Mouse (Mus musculus) forebrain, embryonic 11.5 days (tissue): ENCODE data around the gene Ntn5. TPM values are rescaled to one million over a fixed set of nuclear protein-coding genes. Genes with fewer than 3 reads are reported as not detected.
A peak's percentile ranks its signal among the peaks of the same experiment; 100 is the strongest.

Source experiments
- ATAC-seq: fragments of 200-750 bp; cut with Nextera tagmentation; replicated peaks from 2 replicates; pipeline ENCODE4 v1.8.0; 2017; ENCODE audit warnings: moderate TSS enrichment; ENCODE audit not compliant: low FRiP score
- DNase-seq: peaks from one replicate; pipeline ENCODE4 v3.0.0-alpha.2; 2017; ENCODE audit warnings: low spot score
- H3K27ac ChIP-seq: fragments of 300-500 bp; sonication (generic); 2 replicates; pipeline ENCODE4 v1.5.1; 2014; ENCODE audit warnings: low read depth, low read length
- H3K27me3 ChIP-seq: fragments of 300-500 bp; sonication (generic); 2 replicates; pipeline ENCODE4 v1.6.1; 2014; ENCODE audit warnings: mild to moderate bottlenecking, low read length, mixed read lengths; ENCODE audit not compliant: control insufficient read depth, insufficient read depth
- H3K36me3 ChIP-seq: fragments of 300-500 bp; sonication (generic); 2 replicates; pipeline ENCODE4 v1.6.1; 2014; ENCODE audit warnings: mild to moderate bottlenecking, low read length, moderate library complexity, mixed read lengths; ENCODE audit not compliant: control insufficient read depth, insufficient read depth
- H3K4me1 ChIP-seq: fragments of 300-500 bp; sonication (generic); replicated peaks from 2 replicates; pipeline ENCODE4 v1.6.1; 2014; ENCODE audit warnings: low read length, mixed read lengths; ENCODE audit not compliant: control insufficient read depth, insufficient read depth
- H3K4me2 ChIP-seq: fragments of 300-500 bp; sonication (generic); 2 replicates; pipeline ENCODE4 v1.6.1; 2014; ENCODE audit warnings: low read depth, mild to moderate bottlenecking, low read length, moderate library complexity, mixed read lengths; ENCODE audit not compliant: severe bottlenecking
- H3K4me3 ChIP-seq: fragments of 300-500 bp; sonication (generic); 2 replicates; pipeline ENCODE4 v1.5.1; 2014; ENCODE audit warnings: low read depth, low read length
- H3K9ac ChIP-seq: fragments of 300-500 bp; sonication (generic); 2 replicates; pipeline ENCODE4 v1.6.1; 2014; ENCODE audit warnings: low read length
- H3K9me3 ChIP-seq: fragments of 300-500 bp; sonication (generic); 2 replicates; pipeline ENCODE4 v1.6.1; 2016; ENCODE audit warnings: low read length, mixed read lengths; ENCODE audit not compliant: control insufficient read depth
- WGBS: fragments of 180-500 bp; shearing (Covaris S2); extraction: QIAGEN DNeasy Blood & Tissue Kit; methylation state at CpG from one replicate; pipeline ENCODE4 v1.1.7; 2014; 5-methylcytosine and 5-hydroxymethylcytosine counted together
- polyA plus RNA-seq: library from polyadenylated mRNA; unstranded; fragments of >200 nt; fragmentation: Nextera tagmentation; extraction: Ambion mirVana; gene quantifications from 2 replicates; pipeline ENCODE4 v1.2.1, GENCODE M21; 2014

Gene Ntn5
- polyA plus RNA-seq, 1 experiment from 2014 or later = 0.41 TPM

GRCm38 (mm10) chr7:45716460-45716857, 32.6 kb downstream of the Ntn5 start:
- H3K9me3 ChIP-seq = no peaks in the 10 kb centered on the region
- WGBS = 87% methylated on average over 3 of the region's 3 CpGs
- H3K4me3 ChIP-seq = peak overlapping the region; percentile 92; the same call in 1 of the 2 replicates
- H3K27me3 ChIP-seq = no peaks in the 10 kb centered on the region
- DNase-seq = no peak
- ATAC-seq = no peak
- H3K4me2 ChIP-seq = no peak overlapping the region; the same call in 1 of the 2 replicates
- H3K9ac ChIP-seq = no peak overlapping the region
- peaks cover 25% of the 10 kb centered on the region for H3K4me1 ChIP-seq
- peaks cover 21% of the 10 kb centered on the region for H3K36me3 ChIP-seq
- no peak overlapping the region for H3K27ac ChIP-seq

- ATAC-seq = peak; percentile 13
- DNase-seq = no peak
- H3K4me1 ChIP-seq = peaks cover 25% of the 10 kb centered on the region
- H3K9ac ChIP-seq = peak overlapping the region; percentile 89
- H3K27me3 ChIP-seq = no peaks in the 10 kb centered on the region
- peak overlapping the region; percentile 92 for H3K4me3 ChIP-seq
- H3K4me2 ChIP-seq = peak overlapping the region; percentile 62
- H3K36me3 ChIP-seq = peaks cover 19% of the 10 kb centered on the region
- no peaks in the 10 kb centered on the region for H3K9me3 ChIP-seq
- 0 out of 2 replicates have a peak overlapping the region, but pooled peaks have one; percentile 51 for H3K27ac ChIP-seq
- WGBS = 10% methylated on average over 31 of the region's 31 CpGs
Measured at GRCm38 (mm10) chr7:45716952-45717917, 33.4 kb downstream of the Ntn5 start.

GRCm38 (mm10) chr7:45717918-45718297, 34.1 kb downstream of the Ntn5 start, which contains the start of gene Sphk2:
Gene Sphk2, minus strand, starts transcription at chr7:45718002.
- Histone ChIP-seq H3K27me3 (no peaks in the 10 kb centered on the region), H3K4me1 (peaks cover 25% of the 10 kb centered on the region), H3K9ac (peak within 1 kb of the TSS; percentile 99), H3K4me2 (peak within 1 kb of the TSS; percentile 62), H3K36me3 (peaks cover 15% of the 10 kb centered on the region), H3K4me3 (peak within 1 kb of the TSS; percentile 92), H3K27ac (peak within 1 kb of the TSS; percentile 82), H3K9me3 (no peaks in the 10 kb centered on the region)
- WGBS = under 1% methylated on average over 41 of the region's 41 CpGs
- DNase-seq (peak; percentile 100), ATAC-seq (peak; percentile 73)

GRCm38 (mm10) chr7:45718331-45718730, 34.5 kb downstream of the Ntn5 start:
- DNase-seq (no peak), ATAC-seq (no peak)
- H3K27ac ChIP-seq = peak overlapping the region; percentile 82
- H3K4me1 ChIP-seq = peaks cover 25% of the 10 kb centered on the region
- no peaks in the 10 kb centered on the region for H3K27me3 ChIP-seq
- peaks cover 12% of the 10 kb centered on the region for H3K36me3 ChIP-seq
- WGBS = under 1% methylated on average over 20 of the region's 20 CpGs
- no peaks in the 10 kb centered on the region for H3K9me3 ChIP-seq
- peak overlapping the region; percentile 99 for H3K9ac ChIP-seq
- H3K4me2 ChIP-seq = peak overlapping the region; percentile 62
- H3K4me3 ChIP-seq = peak overlapping the region; percentile 92

GRCm38 (mm10) chr7:45719180-45719579, 35.4 kb downstream of the Ntn5 start:
- peak overlapping the region; percentile 92 for H3K4me3 ChIP-seq
- H3K36me3 ChIP-seq = peaks cover 19% of the 10 kb centered on the region
- WGBS = 87% methylated on average over 10 of the region's 10 CpGs
- no peak for ATAC-seq
- H3K27ac ChIP-seq = no peak overlapping the region
- peak overlapping the region; percentile 99 for H3K9ac ChIP-seq
- no peaks in the 10 kb centered on the region for H3K9me3 ChIP-seq
- no peaks in the 10 kb centered on the region for H3K27me3 ChIP-seq
- peaks cover 23% of the 10 kb centered on the region for H3K4me1 ChIP-seq
- peak; percentile 42 for DNase-seq
- peak overlapping the region; percentile 62 for H3K4me2 ChIP-seq

- Histone ChIP-seq H3K36me3 (peaks cover 24% of the 10 kb centered on the region), H3K27ac (no peak overlapping the region), H3K4me3 (no peak overlapping the region), H3K27me3 (no peaks in the 10 kb centered on the region), H3K4me1 (peaks cover 21% of the 10 kb centered on the region), H3K9me3 (no peaks in the 10 kb centered on the region), H3K9ac (peak overlapping the region; percentile 99; the same call in 1 of the 2 replicates), H3K4me2 (no peak overlapping the region; the same call in 1 of the 2 replicates)
- WGBS = 91% methylated on average over 15 of the region's 16 CpGs
- no peak for DNase-seq
- no peak for ATAC-seq
Measured at GRCm38 (mm10) chr7:45719738-45720412, 36.1 kb downstream of the Ntn5 start.

- peak; percentile 54 for DNase-seq
- Histone ChIP-seq H3K4me2 (no peak within 1 kb of the TSS), H3K4me3 (no peak within 1 kb of the TSS), H3K27me3 (no peaks in the 10 kb centered on the region), H3K9ac (no peak within 1 kb of the TSS), H3K4me1 (peaks cover 18% of the 10 kb centered on the region), H3K36me3 (peaks cover 24% of the 10 kb centered on the region), H3K9me3 (no peaks in the 10 kb centered on the region), H3K27ac (no peak within 1 kb of the TSS)
- WGBS = 81% methylated on average over 13 of the region's 14 CpGs
- ATAC-seq = no peak
Measured at GRCm38 (mm10) chr7:45720413-45721233, 36.8 kb downstream of the Ntn5 start, which contains the start of gene Fam83e. Gene Fam83e, plus strand, starts transcription at chr7:45721212.

- 79% methylated on average over 7 of the region's 7 CpGs for WGBS
Measured at GRCm38 (mm10) chr7:45721234-45721571, 37.4 kb downstream of the Ntn5 start.

More at GRCm38 (mm10) chr7:45721234-45721571, 37.4 kb downstream of the Ntn5 start:
- ATAC-seq = no peak
- no peaks in the 10 kb centered on the region for H3K27me3 ChIP-seq
- no peaks in the 10 kb centered on the region for H3K9me3 ChIP-seq
- no peak for DNase-seq
- no peak overlapping the region for H3K4me2 ChIP-seq
- no peak overlapping the region for H3K4me3 ChIP-seq
- peaks cover 12% of the 10 kb centered on the region for H3K4me1 ChIP-seq
- H3K27ac ChIP-seq = no peak overlapping the region
- peaks cover 24% of the 10 kb centered on the region for H3K36me3 ChIP-seq
- H3K9ac ChIP-seq = no peak overlapping the region
